Mouse (Mus musculus) layer of hippocampus, postnatal 25 days (tissue): ENCODE data around the gene Stmn1. TPM values are rescaled to one million over a fixed set of nuclear protein-coding genes. Genes with fewer than 3 reads are reported as not detected.

Source experiments
- DNase-seq, 2 experiments: peaks; one replicate each; pipeline ENCODE4 v3.0.0; 2022; ENCODE audit warnings: mixed read lengths in 2 of 2, low spot score in 1 of 2; ENCODE audit errors: extremely low spot score in 1 of 2
- microRNA-seq, 2 experiments: library from miRNA; unstranded; fragments of <30 nt; microRNA quantifications; one replicate each; pipeline ENCODE4 v1.2.0; 2021
- total RNA-seq, 2 experiments: library from RNA; stranded (reverse); gene quantifications; 2 replicates each; pipeline ENCODE4 v1.2.3; 2021

Gene Stmn1
- total RNA-seq, 2 experiments from 2014 or later, result 338 to 387 TPM

DNA sequence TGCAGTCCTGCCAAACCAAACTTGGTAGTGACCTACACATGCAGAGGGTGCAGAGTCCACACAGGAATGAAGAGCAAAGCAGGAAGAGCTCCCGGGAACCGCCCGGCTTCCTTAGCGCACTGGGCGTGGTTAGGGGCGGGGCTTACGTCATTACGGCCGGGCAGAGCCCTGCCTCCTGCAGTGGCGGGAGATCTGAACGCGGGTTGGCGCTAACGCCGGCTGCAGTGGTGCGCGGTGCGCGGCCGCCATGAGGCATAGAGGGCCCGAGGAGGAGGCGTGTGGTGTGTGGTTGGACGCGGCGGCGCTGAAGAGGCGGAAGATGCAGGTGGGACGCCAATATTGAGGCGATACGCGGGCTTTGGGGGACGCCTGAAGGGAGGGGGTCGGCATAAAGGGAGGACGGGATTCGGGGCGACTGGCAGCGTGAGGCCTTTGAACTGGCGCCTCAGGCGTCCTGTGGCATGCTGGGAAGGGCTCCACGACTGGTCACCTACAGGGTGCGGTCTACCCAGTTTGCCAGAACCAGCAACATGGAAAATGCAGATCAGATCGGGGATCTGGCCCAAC, 42.8 kb downstream of the Stmn1 start, which contains the start of gene Aunip:
TSS of gene Aunip (plus strand) at position 155 of the 567 bp plus-strand sequence.
- DNase-seq, result peak; percentile 64 to 77

DNA sequence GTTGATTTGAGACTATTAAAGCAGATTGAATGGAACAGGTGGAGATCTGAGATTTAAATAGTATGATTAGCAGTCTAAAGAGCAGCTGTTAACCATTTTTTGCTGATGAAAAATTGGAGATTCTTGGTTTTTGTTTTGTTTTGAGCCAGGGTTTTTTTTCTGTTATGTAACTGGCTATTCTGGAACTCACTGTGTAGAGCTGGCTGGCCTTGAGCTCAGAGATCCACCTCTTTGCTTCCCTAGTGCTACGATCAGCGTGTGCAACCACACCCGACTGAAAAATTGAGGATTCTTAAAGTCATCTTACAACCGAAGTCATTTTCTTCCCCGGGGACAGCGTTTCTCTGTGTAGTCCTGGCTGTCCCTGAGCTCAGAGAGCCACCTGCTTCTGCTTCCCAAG, 43.6 kb downstream of the Stmn1 start:
- DNase-seq, result no peak

DNA sequence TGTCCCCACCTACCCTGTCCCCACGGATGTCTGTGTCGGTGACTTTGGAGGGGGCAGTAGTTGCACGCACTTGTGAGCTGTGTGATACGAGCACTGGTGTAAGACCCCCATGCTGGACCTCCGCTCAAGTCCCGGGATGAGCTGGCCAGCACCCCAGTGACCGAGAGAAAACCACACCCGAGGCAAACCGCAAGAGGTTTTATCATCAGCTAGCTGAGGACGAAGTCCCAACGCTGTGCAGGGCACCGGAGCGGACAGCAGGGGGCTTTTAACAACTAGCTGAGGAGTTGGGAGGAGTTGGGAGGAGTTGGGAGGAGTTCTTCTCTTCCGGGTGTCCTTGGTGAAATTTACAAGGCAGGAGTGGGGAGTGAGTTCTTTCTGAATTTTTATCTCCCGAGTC, 44.7 kb downstream of the Stmn1 start:
- DNase-seq, result peak in 1 of 2 experiments; percentile 53

DNA sequence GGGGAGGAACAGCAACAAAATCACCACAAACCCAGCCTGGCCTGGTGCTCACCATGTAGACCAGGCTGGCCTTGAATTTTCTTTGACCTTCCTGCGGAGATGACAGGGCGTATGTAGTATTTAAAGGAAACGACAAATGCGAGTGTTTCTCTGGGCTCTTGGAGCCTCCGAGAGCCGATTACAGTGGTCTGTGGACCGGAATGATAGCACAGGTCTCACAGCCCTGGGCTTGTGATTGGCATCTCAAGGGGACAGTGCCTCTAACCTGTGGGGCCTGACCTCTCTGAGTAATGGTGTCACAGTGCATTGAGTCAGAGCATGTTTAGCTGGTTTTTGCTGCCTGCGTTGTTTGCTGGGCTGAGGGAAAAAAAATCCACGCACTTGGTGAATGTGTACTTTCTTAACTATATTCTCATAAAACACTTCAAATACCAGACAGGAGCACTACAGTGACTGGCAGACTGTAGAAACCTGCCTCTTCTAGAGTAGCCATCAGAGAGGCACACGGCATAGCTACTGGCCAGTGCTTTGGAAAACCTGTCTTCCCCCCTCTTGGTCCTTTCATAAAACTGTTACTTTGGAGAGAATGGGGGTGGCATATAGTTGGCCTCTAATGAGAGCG, 46.3 kb downstream of the Stmn1 start:
- DNase-seq, result no peak

DNA sequence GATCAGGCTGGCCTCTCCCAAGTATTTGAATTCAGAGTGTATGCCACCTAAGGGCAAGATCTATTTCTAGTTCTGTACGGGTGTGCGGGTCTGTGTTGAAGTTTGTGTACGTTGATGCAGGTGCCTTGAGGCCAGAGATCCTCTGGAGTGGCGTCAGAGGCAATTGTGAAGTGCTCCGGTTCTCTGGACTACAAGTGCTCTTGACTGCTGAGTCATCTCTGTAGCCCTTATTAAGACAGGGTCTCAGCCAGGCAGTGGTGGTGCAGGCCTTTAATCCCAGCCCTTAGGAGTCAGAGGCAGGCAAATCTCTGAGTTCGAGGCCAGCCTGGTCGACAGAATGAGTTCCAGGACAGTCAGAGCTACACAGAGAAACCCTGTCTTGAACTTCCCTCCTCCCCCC, 47.5 kb downstream of the Stmn1 start:
- no peak for DNase-seq

DNA sequence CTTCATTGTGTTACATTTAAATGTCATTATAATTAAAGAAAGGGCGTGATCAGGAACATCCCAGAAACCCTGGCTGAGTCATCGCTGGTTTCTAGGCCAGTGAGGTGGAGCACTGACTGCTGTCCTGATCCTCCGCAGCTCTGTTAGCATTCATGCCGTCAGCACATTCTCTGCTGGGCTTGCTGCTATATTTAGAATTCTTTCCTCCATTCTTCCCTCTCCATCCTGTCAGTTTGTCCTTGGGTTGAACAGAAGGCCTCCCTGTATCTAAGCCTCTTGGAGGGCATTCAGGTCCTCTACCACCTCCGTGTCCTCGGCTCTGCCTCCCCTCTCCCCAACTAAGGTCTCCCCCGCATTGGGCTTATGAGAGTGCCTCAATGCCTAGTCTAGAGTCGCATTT, 48.9 kb downstream of the Stmn1 start:
- DNase-seq, result no peak

DNA sequence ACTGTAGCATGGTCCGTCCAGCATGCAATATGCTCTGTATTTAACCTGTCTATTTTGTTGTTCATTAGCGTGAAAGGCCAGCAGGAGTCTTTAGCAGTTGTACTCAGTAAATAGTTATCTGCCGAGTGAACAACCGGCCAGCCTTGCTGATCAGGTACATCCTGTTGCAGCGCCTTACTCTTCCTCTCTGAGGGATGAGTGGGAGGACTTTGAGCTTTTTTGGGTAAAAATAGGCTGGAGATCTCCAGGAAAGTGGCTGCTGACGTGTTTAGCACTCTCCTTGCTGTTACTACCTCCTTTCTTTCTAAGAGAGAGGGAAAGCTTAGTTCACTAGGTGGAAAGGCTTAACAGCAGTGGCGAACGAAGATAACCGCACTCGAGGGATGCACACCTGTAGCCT, 49.6 kb downstream of the Stmn1 start:
- DNase-seq, result no peak

DNA sequence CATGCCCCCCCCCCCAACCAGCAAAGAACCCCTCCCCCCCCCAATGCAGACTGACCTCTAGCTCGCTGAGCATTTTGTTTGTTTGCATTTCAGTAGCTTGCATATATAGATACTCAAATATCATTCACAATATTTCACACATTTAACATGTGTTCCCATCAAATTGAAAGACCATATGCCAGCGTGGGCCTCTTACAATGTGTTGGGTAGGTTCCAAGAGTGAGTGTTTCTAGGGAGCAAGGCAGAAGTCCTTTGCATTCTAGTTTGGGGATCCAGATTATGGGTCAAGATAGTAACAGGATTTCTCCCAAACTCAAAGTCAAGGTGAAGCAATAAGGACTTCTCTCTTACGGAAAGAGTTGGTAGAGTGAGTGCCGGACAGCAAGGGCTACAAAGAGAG, 50.4 kb downstream of the Stmn1 start:
- no peak for DNase-seq

DNA sequence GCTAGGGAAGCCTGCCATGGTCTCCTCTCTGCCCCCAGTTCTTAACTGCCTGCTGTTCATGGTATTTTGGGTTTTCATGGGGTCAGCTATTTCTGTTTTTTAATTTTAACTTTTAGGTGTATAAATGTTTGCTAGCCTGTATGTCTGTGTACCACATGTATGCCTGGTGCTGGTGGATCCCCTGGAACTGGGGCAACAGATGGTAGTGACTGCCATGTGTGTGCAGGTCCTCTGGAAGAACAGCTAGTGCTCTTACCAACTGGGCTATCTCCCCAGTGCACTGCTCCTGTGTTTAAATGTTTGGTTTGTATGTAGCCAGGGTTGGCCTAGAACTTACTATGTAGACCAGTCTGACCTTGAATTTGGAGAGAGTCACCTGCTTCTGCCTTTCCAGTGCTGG, 51.2 kb downstream of the Stmn1 start:
- no peak for DNase-seq

Small RNA genes lying within 50 kb of the gene (microRNA-seq; reads per million reads assigned to microRNA genes)
- 1.00 to 1.5 reads per million in 2 experiments for gene Gm23634

Other genes with a start within 250 kb of the Stmn1 start
- gene Catsper4, start 240.9 kb upstream of the Stmn1 start, total RNA-seq, result not detected
- under 1 TPM; 0.57 to 0.70 TPM for gene Cnksr1, start 229.9 kb upstream of the Stmn1 start, total RNA-seq
- gene E130218I03Rik, start 224.7 kb upstream of the Stmn1 start, total RNA-seq, result not detected
- 10 to 100 TPM in 1 of 2 experiments, 1 to 10 TPM in 1; 9.9 to 10.3 TPM for gene Zfp593, start 222.7 kb upstream of the Stmn1 start, total RNA-seq
- not detected for gene Gm30191, start 221.4 kb upstream of the Stmn1 start, total RNA-seq
- gene Grrp1, start 214.2 kb upstream of the Stmn1 start, total RNA-seq, result 1 to 10 TPM; 3.0 to 3.9 TPM
- gene Pdik1l, start 180.4 kb upstream of the Stmn1 start, total RNA-seq, result 10 to 100 TPM; 15.2 to 16.7 TPM
- not detected for gene Trim63, start 153.2 kb upstream of the Stmn1 start, total RNA-seq
- gene Slc30a2, start 125.1 kb upstream of the Stmn1 start, total RNA-seq, result under 1 TPM in 1 of 2 experiments, not detected in 1; 0.12 TPM
- gene Extl1, start 84.5 kb upstream of the Stmn1 start, total RNA-seq, result 10 to 100 TPM; 46.8 TPM
- gene Pafah2, start 72.0 kb upstream of the Stmn1 start, total RNA-seq, result 1 to 10 TPM; 5.0 to 7.6 TPM
- gene Paqr7, start 28.4 kb downstream of the Stmn1 start, total RNA-seq, result 10 to 100 TPM; 53.2 to 66.7 TPM
- under 1 TPM in 1 of 2 experiments, not detected in 1; 0.57 TPM for gene Aunip, start 42.7 kb downstream of the Stmn1 start, total RNA-seq
- 10 to 100 TPM; 69.5 to 72.0 TPM for gene Mtfr1l, start 67.1 kb downstream of the Stmn1 start, total RNA-seq
- 10 to 100 TPM; 15.5 to 16.5 TPM for gene Selenon, start 83.8 kb downstream of the Stmn1 start, total RNA-seq
- gene Man1c1, start 236.0 kb downstream of the Stmn1 start, total RNA-seq, result 10 to 100 TPM; 20.9 to 22.3 TPM